Mouse (Mus musculus) left cerebral cortex, postnatal 10 days (tissue): ENCODE data around the gene Lyve1. TPM values are rescaled to one million over a fixed set of nuclear protein-coding genes. Genes with fewer than 3 reads are reported as not detected.
"Not testable (repeated sequence)": the region's sequence is repeated elsewhere in the genome, so short reads cannot be mapped to it uniquely, and the experiment has no call there.

Experiments used
- DNase-seq, 2 experiments: peaks; one replicate each; pipeline ENCODE4 v3.0.0; 2021 to 2022; ENCODE audit warnings: low spot score in 2 of 2, mixed read lengths in 1 of 2; ENCODE audit errors: extremely low spot score in 1 of 2
- intact Hi-C: fragments of 180-260 bp; cut with DNase I; formaldehyde crosslinking; loops from one replicate; pipeline ENCODE4 v1.15.1; 2025
- total RNA-seq, 2 experiments: library from RNA; stranded (reverse); gene quantifications; 2 replicates each; pipeline ENCODE4 v1.2.3; 2021

Gene Lyve1
- total RNA-seq: 1 to 10 TPM; 1.2 to 2.7 TPM

GRCm38 (mm10) chr7:110862751-110863289, at the start of gene Lyve1:
TSS of gene Lyve1 (minus strand) at chr7:110863239.
- DNase-seq: no peak
- intact Hi-C loops: no loop called here

GRCm38 (mm10) chr7:110908209-110909144, 45.4 kb upstream of the Lyve1 start:
- intact Hi-C loops: no loop called here
- no peak for DNase-seq

- intact Hi-C loops: no loop called here
These were observed 43.5 kb upstream of the Lyve1 start for GRCm38 (mm10) chr7:110906566-110906965.

DNA sequence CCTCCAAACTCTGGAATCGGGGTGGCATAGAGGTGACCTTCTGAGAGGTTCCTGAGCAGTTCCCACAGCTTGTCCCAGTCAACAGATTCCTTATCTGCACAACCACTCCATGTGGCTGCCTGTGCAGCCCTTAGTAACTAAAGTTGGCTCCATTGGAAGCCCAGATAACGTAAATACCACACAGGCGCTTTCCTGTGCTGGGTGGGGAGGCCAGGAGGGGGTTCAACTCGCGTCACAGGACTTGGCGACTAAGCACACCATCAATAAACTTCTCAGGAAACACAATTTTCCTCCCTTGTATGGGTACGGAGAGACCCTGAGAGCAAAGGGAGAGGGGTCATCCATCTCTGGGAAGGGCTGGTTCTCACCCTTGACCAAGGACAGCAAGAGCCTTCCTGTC, 40.2 kb upstream of the Lyve1 start:
- no peak for DNase-seq
- intact Hi-C loops: no loop called here

More at GRCm38 (mm10) chr7:110906566-110906965, 43.5 kb upstream of the Lyve1 start:
- no peak for DNase-seq

DNA sequence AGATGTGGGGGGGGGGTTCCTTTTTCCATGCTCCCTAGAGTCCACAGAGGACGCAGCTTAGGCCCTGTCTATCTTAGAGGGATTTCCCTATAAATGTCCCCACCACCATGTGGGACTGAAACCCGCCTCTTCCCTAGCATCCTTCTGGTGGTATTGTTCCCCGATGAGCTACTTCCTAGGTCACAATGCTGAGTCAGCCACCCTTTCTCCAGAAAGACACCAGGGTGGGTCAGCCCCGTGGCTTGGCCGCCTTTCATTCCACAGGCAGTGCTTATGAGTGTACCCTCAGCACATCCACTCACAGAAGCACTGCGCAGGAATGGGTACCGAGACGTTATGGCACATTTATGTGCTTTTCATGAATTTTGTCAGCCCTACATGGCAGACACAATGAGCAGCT, 34.2 kb upstream of the Lyve1 start:
- intact Hi-C loops: no loop called here
- no peak for DNase-seq

- no peak for DNase-seq
- intact Hi-C loops: no loop called here
These were observed 33.4 kb upstream of the Lyve1 start for GRCm38 (mm10) chr7:110896453-110896852.

GRCm38 (mm10) chr7:110895772-110896171, 32.7 kb upstream of the Lyve1 start:
- DNase-seq, intact Hi-C loops: not testable (repeated sequence)

- DNase-seq: no peak
- intact Hi-C loops: no loop called here
These were observed 31.6 kb upstream of the Lyve1 start for GRCm38 (mm10) chr7:110894673-110895072.

GRCm38 (mm10) chr7:110893943-110894610, 31.0 kb upstream of the Lyve1 start:
- DNase-seq: no peak
- intact Hi-C loops: no loop called here

- intact Hi-C loops: no loop called here
- DNase-seq: peak in 1 of 2 experiments; percentile 51
These were observed 28.5 kb upstream of the Lyve1 start for GRCm38 (mm10) chr7:110891501-110891986.

GRCm38 (mm10) chr7:110881746-110882333, 18.8 kb upstream of the Lyve1 start:
- intact Hi-C loops: no loop called here

DNA sequence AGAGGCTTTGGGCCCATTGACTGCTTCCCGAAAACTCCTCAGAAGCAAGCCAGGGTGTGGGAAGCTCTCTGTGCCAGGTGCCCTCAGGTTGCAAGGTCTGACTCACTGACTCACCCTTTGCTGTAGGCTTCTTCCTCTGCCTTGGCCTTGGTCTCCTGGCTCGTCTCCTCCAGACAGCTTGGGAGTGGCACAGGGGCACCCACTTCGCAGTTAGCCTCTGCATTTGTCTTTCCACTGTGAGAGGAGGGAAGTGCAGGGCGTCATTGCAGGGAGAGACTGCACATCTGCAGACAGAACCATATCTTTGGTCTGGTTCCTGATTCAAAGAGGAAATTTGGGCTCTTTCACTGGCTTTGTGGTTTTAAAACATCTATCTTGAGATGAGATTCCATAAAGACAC, 15.0 kb upstream of the Lyve1 start:
- intact Hi-C loops: no loop called here
- no peak for DNase-seq

More at GRCm38 (mm10) chr7:110881746-110882333, 18.8 kb upstream of the Lyve1 start:
- DNase-seq: no peak

DNA sequence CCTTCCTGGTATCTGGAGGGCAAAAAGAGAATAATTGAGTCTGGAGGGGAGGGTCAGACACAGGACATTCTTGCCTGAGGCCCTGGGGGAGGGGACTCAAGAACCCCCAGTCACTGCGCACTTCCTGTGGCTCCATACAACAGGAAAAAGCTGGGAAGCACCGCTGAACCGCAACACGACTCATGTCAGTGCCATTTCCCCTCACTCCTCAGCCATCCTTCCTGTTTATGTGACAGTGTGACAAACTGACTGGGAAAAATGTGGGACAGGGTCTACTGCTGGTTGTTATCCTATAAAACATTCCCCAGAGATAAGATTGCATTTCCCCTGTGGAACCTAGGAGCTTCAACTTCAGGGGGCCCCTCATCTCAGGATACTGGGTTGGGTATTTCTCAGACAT, 13.9 kb upstream of the Lyve1 start:
- intact Hi-C loops: no loop called here
- no peak for DNase-seq

GRCm38 (mm10) chr7:110868807-110869206, 5.8 kb upstream of the Lyve1 start:
- DNase-seq: no peak
- intact Hi-C loops: no loop called here

DNA sequence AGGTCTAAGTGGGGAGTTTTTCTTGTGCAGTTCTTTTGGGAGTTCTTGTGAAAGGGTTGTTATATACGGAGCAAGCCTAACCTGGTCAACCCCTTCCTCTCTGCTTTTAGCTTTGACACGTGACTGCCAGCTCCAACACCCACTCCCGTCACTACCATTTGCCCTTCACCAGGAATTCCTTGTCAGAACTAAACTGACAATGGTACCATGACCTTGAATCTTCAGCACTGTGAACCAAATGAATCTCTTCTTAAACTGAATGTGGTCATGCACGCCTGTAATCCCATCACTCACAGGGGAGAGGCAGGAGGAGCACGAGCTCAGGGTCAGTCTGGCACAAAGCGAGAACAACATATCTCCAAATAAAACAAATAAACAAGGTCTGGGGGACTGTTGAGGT, 4.1 kb upstream of the Lyve1 start:
- intact Hi-C loops: no loop called here
- DNase-seq: no peak

DNA sequence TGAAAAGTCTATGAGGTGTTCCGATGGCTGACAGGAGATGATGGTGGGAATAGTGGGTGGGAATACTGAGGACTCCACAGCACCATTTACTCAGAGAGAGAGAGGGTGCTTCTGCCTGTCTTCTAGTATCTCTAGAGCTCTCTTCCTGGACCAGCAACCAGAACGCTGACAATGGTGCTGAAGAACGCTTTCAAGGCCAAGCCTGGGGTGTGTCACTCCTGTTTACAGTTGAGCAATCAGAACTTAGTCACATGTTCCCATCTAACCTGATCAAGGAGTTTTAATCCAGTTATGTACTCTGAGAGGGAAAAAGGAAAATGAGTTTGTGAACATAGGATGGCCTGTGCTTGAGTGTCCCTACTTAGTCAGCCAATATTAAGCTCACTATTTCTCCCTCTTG, 3.0 kb upstream of the Lyve1 start:
- no peak for DNase-seq
- intact Hi-C loops: no loop called here

GRCm38 (mm10) chr7:110865570-110865969, 2.5 kb upstream of the Lyve1 start:
- DNase-seq: no peak
- intact Hi-C loops: no loop called here

GRCm38 (mm10) chr7:110865038-110865437, 2.0 kb upstream of the Lyve1 start:
- intact Hi-C loops: no loop called here

DNA sequence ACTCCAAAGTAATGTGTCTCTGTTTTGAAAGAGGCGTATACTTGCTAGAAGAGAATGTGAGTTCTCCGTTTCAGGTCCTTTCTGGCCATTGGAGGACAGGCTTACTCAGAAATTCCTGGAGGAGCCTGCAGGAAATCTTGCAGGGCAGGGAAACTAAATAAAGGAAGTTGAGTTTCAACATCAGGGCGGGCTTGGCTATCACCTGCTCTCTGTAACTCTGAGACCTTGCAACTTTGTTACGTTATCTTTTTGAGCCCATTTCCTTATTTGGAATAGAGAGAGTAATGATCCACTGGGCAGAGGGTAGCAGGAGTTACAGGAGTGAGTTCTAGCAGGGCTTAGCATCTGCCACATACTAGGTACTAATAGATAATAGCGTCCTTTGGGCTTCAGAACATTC, 2.9 kb downstream of the Lyve1 start:
- no peak for DNase-seq
- intact Hi-C loops: no loop called here

More at GRCm38 (mm10) chr7:110865038-110865437, 2.0 kb upstream of the Lyve1 start:
- DNase-seq: no peak
